Mouse (Mus musculus) midbrain, embryonic 16.5 days (tissue): ENCODE measurements around the gene AC124502.3. TPM values are rescaled to one million over a fixed set of nuclear protein-coding genes. Genes with fewer than 3 reads are reported as not detected.

Experiments used
- ATAC-seq: fragments of 200-750 bp; cut with Nextera tagmentation; 2 replicates; pipeline ENCODE4 v1.8.0; 2017; ENCODE audit warnings: moderate TSS enrichment
- H3K27ac ChIP-seq: fragments of 300-500 bp; sonication (generic); 2 replicates; pipeline ENCODE4 v1.5.1; 2014; ENCODE audit warnings: mild to moderate bottlenecking, low read length, mixed read lengths
- H3K27me3 ChIP-seq: fragments of 300-500 bp; sonication (generic); 2 replicates; pipeline ENCODE4 v1.6.1; 2014; ENCODE audit warnings: low read depth, low read length, mixed read lengths; ENCODE audit not compliant: control insufficient read depth, insufficient read depth
- H3K36me3 ChIP-seq: fragments of 300-500 bp; sonication (generic); 2 replicates; pipeline ENCODE4 v1.6.1; 2014; ENCODE audit warnings: mild to moderate bottlenecking, low read length, moderate library complexity, mixed read lengths; ENCODE audit not compliant: control insufficient read depth, insufficient read depth
- H3K4me1 ChIP-seq: fragments of 300-500 bp; sonication (generic); 2 replicates; pipeline ENCODE4 v1.6.1; 2014; ENCODE audit warnings: mild to moderate bottlenecking, low read length, mixed read lengths; ENCODE audit not compliant: control insufficient read depth, insufficient read depth
- H3K4me2 ChIP-seq: fragments of 300-500 bp; sonication (generic); 2 replicates; pipeline ENCODE4 v1.6.1; 2014; ENCODE audit warnings: mild to moderate bottlenecking, low read length, mixed read lengths
- H3K4me3 ChIP-seq: fragments of 300-500 bp; sonication (generic); 2 replicates; pipeline ENCODE4 v1.5.1; 2014; ENCODE audit warnings: low read depth, mild to moderate bottlenecking, low read length, moderate library complexity, mixed read lengths
- H3K9ac ChIP-seq: fragments of 300-500 bp; sonication (generic); 2 replicates; pipeline ENCODE4 v1.6.1; 2014; ENCODE audit warnings: low read depth, low read length, mixed read lengths
- H3K9me3 ChIP-seq: fragments of 300-500 bp; sonication (generic); replicated peaks from 2 replicates; pipeline ENCODE4 v1.6.1; 2014; ENCODE audit warnings: mild to moderate bottlenecking, low read length, mixed read lengths; ENCODE audit not compliant: control insufficient read depth, poor library complexity, severe bottlenecking
- WGBS: fragments of 180-500 bp; shearing (Covaris S2); extraction: QIAGEN DNeasy Blood & Tissue Kit; methylation state at CpG from one replicate; pipeline ENCODE4 v1.1.7; 2014; 5-methylcytosine and 5-hydroxymethylcytosine counted together
- polyA plus RNA-seq: library from polyadenylated mRNA; unstranded; fragments of >200 nt; fragmentation: Nextera tagmentation; extraction: Ambion mirVana; gene quantifications from 2 replicates; pipeline ENCODE4 v1.2.1, GENCODE M21; 2015

The AC124502.3 gene
- polyA plus RNA-seq, 1 experiment from 2014 or later: 2.9 TPM

- no peaks in the 10 kb centered on the region for H3K4me1 ChIP-seq
- no peaks in the 10 kb centered on the region for H3K36me3 ChIP-seq
- H3K9ac ChIP-seq: no peak overlapping the region
- ATAC-seq: no peak
- no peak overlapping the region for H3K4me2 ChIP-seq
- H3K9me3 ChIP-seq: no peaks in the 10 kb centered on the region
- H3K27ac ChIP-seq: no peak overlapping the region
- no peak overlapping the region for H3K4me3 ChIP-seq
- 80% methylated on average over 3 of the region's 3 CpGs for WGBS
- no peaks in the 10 kb centered on the region for H3K27me3 ChIP-seq
Observed at GRCm38 (mm10) chr19:5018191-5018590, 20.5 kb upstream of the AC124502.3 start.

- no peak overlapping the region for H3K27ac ChIP-seq
- ATAC-seq: no peak
- no peak overlapping the region for H3K4me2 ChIP-seq
- H3K9me3 ChIP-seq: no peaks in the 10 kb centered on the region
- 85% methylated on average over 2 of the region's 2 CpGs for WGBS
- H3K27me3 ChIP-seq: no peaks in the 10 kb centered on the region
- no peaks in the 10 kb centered on the region for H3K36me3 ChIP-seq
- no peak overlapping the region for H3K4me3 ChIP-seq
- H3K9ac ChIP-seq: no peak overlapping the region
- peaks cover 4% of the 10 kb centered on the region; the same call in 1 of the 2 replicates for H3K4me1 ChIP-seq
Observed at GRCm38 (mm10) chr19:5021416-5021815, 17.3 kb upstream of the AC124502.3 start.

GRCm38 (mm10) chr19:5023621-5024479, 14.8 kb upstream of the AC124502.3 start, which contains the start of gene Slc29a2:
Gene Slc29a2 (plus strand): TSS chr19:5023860.
- under 1% methylated on average over 62 of the region's 62 CpGs for WGBS
- peak; percentile 94 for ATAC-seq
- 0 out of 2 replicates have a peak, but pooled peaks cover 2% of the 10 kb centered on the region for H3K36me3 ChIP-seq
- no peaks in the 10 kb centered on the region for H3K27me3 ChIP-seq
- peak within 1 kb of the TSS; percentile 59 for H3K4me3 ChIP-seq
- no peaks in the 10 kb centered on the region for H3K9me3 ChIP-seq
- peak within 1 kb of the TSS; percentile 76 for H3K9ac ChIP-seq
- H3K4me1 ChIP-seq: peaks cover 4% of the 10 kb centered on the region; the same call in 1 of the 2 replicates
- H3K27ac ChIP-seq: peak within 1 kb of the TSS; percentile 92
- peak within 1 kb of the TSS; percentile 63 for H3K4me2 ChIP-seq

- Histone ChIP-seq H3K9ac (no peak overlapping the region), H3K27me3 (no peaks in the 10 kb centered on the region), H3K4me3 (no peak overlapping the region), H3K4me2 (no peak overlapping the region), H3K4me1 (peaks cover 4% of the 10 kb centered on the region; the same call in 1 of the 2 replicates), H3K9me3 (no peaks in the 10 kb centered on the region), H3K27ac (no peak overlapping the region), H3K36me3 (peaks cover 16% of the 10 kb centered on the region; the same call in 1 of the 2 replicates)
- ATAC-seq: no peak
- 88% methylated on average over 8 of the region's 8 CpGs for WGBS
Observed at GRCm38 (mm10) chr19:5026111-5026510, 12.6 kb upstream of the AC124502.3 start.

GRCm38 (mm10) chr19:5032686-5033085, 6.0 kb upstream of the AC124502.3 start:
- WGBS: 84% methylated on average over 3 of the region's 3 CpGs

GRCm38 (mm10) chr19:5036577-5036976, 2.1 kb upstream of the AC124502.3 start:
- Histone ChIP-seq H3K4me3 (no peak overlapping the region), H3K36me3 (0 out of 2 replicates have a peak, but pooled peaks cover 3% of the 10 kb centered on the region), H3K4me1 (peaks cover 22% of the 10 kb centered on the region), H3K4me2 (no peak overlapping the region), H3K27me3 (no peaks in the 10 kb centered on the region), H3K27ac (no peak overlapping the region), H3K9me3 (no peaks in the 10 kb centered on the region), H3K9ac (no peak overlapping the region)
- no peak for ATAC-seq
- WGBS: 81% methylated on average over 4 of the region's 4 CpGs

More at GRCm38 (mm10) chr19:5032686-5033085, 6.0 kb upstream of the AC124502.3 start:
- Histone ChIP-seq H3K27me3 (no peaks in the 10 kb centered on the region), H3K4me2 (no peak overlapping the region), H3K4me3 (no peak overlapping the region), H3K36me3 (peaks cover 22% of the 10 kb centered on the region; the same call in 1 of the 2 replicates), H3K9ac (no peak overlapping the region), H3K4me1 (peaks cover 4% of the 10 kb centered on the region; the same call in 1 of the 2 replicates), H3K27ac (no peak overlapping the region), H3K9me3 (no peaks in the 10 kb centered on the region)
- no peak for ATAC-seq

GRCm38 (mm10) chr19:5037678-5038571, 766 bp upstream of the AC124502.3 start:
- peak overlapping the region; percentile 87 for H3K27ac ChIP-seq
- H3K9me3 ChIP-seq: no peaks in the 10 kb centered on the region
- 6% methylated on average over 32 of the region's 32 CpGs for WGBS
- H3K4me3 ChIP-seq: peak overlapping the region; percentile 70
- H3K4me1 ChIP-seq: peaks cover 27% of the 10 kb centered on the region
- ATAC-seq: peak; percentile 57
- H3K36me3 ChIP-seq: no peaks in the 10 kb centered on the region; the same call in 1 of the 2 replicates
- peak overlapping the region; percentile 95 for H3K9ac ChIP-seq
- H3K4me2 ChIP-seq: peak overlapping the region; percentile 90
- no peaks in the 10 kb centered on the region for H3K27me3 ChIP-seq

- Histone ChIP-seq H3K4me3 (peak overlapping the region; percentile 70), H3K9ac (peak overlapping the region; percentile 95), H3K27me3 (no peaks in the 10 kb centered on the region), H3K36me3 (no peaks in the 10 kb centered on the region; the same call in 1 of the 2 replicates), H3K4me2 (peak overlapping the region; percentile 90), H3K4me1 (peaks cover 27% of the 10 kb centered on the region), H3K9me3 (no peaks in the 10 kb centered on the region), H3K27ac (peak overlapping the region; percentile 87)
- ATAC-seq: peak; percentile 36
- 11% methylated on average over 41 of the region's 41 CpGs for WGBS
Observed at GRCm38 (mm10) chr19:5039301-5040114, 817 bp downstream of the AC124502.3 start.
